Mouse (Mus musculus) myocyte (in vitro differentiated cells): Measurements from ENCODE around the gene Rph3al.

ENCODE experiments used
- CEBPB ChIP-seq: IDR thresholded peaks from 2 replicates; pipeline ENCODE4 v1.6.1; 2011; ENCODE audit warnings: mild to moderate bottlenecking, moderate library complexity; ENCODE audit not compliant: poor library complexity, insufficient read depth, severe bottlenecking
- E2F4 ChIP-seq: IDR thresholded peaks from one replicate; pipeline ENCODE4 v1.6.1; 2011; ENCODE audit warnings: mild to moderate bottlenecking, control low read depth, moderate library complexity; ENCODE audit not compliant: insufficient read depth
- POLR2A ChIP-seq: IDR thresholded peaks from one replicate; pipeline ENCODE4 v1.6.1; 2011; ENCODE audit warnings: low read depth, mild to moderate bottlenecking, control low read depth, moderate library complexity; ENCODE audit not compliant: insufficient read length
- POLR2AphosphoS2 ChIP-seq: IDR thresholded peaks from one replicate; pipeline ENCODE4 v1.6.1; 2011; ENCODE audit warnings: low read depth, control low read depth; ENCODE audit not compliant: insufficient read length
- SRF ChIP-seq: IDR thresholded peaks from one replicate; pipeline ENCODE4 v1.6.1; 2011; ENCODE audit warnings: low read depth; ENCODE audit not compliant: control insufficient read depth, insufficient read length

DNA sequence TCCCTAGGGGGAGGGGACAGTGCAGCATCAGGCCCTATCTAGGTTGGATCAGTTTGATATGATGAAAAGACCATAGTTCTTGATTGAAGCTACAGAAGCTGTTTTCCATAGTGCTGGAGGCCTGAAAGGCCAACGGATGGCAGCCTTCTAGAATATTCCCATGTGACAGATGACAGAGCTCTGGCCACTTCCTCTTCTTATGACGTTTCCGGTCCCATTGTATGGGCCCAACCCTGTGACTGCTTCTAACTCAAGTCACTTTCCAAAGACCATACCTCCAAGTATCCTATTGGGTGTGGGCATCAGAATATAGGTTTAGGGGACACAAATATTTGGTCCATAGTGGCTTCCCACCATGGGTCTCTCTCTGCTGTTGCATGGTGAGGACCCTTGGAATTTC, 57.0 kb downstream of the Rph3al start:
- TF ChIP-seq POLR2AphosphoS2 (no peak), E2F4 (no peak), CEBPB (no peak), POLR2A (no peak), SRF (no peak)
